Mouse (Mus musculus) embryonic facial prominence, embryonic 10.5 days (tissue): ENCODE measurements around the gene Ldlrad3. TPM values are rescaled to one million over a fixed set of nuclear protein-coding genes. Genes with fewer than 3 reads are reported as not detected.

Source experiments
- DNase-seq: peaks from one replicate; pipeline ENCODE4 v3.0.0-alpha.2; 2017; ENCODE audit warnings: low spot score
- H3K27ac ChIP-seq: fragments of 300-500 bp; sonication (generic); replicated peaks from 2 replicates; pipeline ENCODE4 v1.5.1; 2016; ENCODE audit warnings: mild to moderate bottlenecking
- H3K27me3 ChIP-seq: fragments of 300-500 bp; sonication (generic); replicated peaks from 2 replicates; pipeline ENCODE4 v1.6.1; 2016; ENCODE audit warnings: low read depth, mild to moderate bottlenecking; ENCODE audit not compliant: poor library complexity, severe bottlenecking
- H3K36me3 ChIP-seq: fragments of 300-500 bp; sonication (generic); replicated peaks from 2 replicates; pipeline ENCODE4 v1.6.1; 2016; ENCODE audit warnings: mild to moderate bottlenecking, moderate library complexity
- H3K4me1 ChIP-seq: fragments of 300-500 bp; sonication (generic); 2 replicates; pipeline ENCODE4 v1.6.1; 2016
- H3K4me3 ChIP-seq: fragments of 300-500 bp; sonication (generic); 2 replicates; pipeline ENCODE4 v1.5.1; 2016; ENCODE audit warnings: mild to moderate bottlenecking, moderate library complexity
- H3K9me3 ChIP-seq: fragments of 300-500 bp; sonication (generic); 2 replicates; pipeline ENCODE4 v1.6.1; 2016; ENCODE audit warnings: mild to moderate bottlenecking
- WGBS: fragments of 180-500 bp; shearing (Covaris S2); methylation state at CpG from one replicate; pipeline ENCODE4 v1.1.7; 2016; 5-methylcytosine and 5-hydroxymethylcytosine counted together
- polyA plus RNA-seq: library from polyadenylated mRNA; unstranded; fragments of >200 nt; fragmentation: Nextera tagmentation; extraction: Ambion mirVana; gene quantifications from 2 replicates; pipeline ENCODE4 v1.2.1, GENCODE M21; 2016

The Ldlrad3 gene
- polyA plus RNA-seq, 1 experiment from 2014 or later, result 56.5 TPM

GRCm38 (mm10) chr2:102100490-102100889 is 85.7 kb downstream of the Ldlrad3 start:
- no peaks in the 10 kb centered on the region for H3K27me3 ChIP-seq
- H3K36me3 ChIP-seq, result peaks cover 22% of the 10 kb centered on the region
- peaks cover 7% of the 10 kb centered on the region; the same call in 1 of the 2 replicates for H3K4me1 ChIP-seq
- 68% methylated on average over 4 of the region's 4 CpGs for WGBS
- no peaks in the 10 kb centered on the region for H3K9me3 ChIP-seq
- H3K4me3 ChIP-seq, result no peak overlapping the region
- no peak overlapping the region for H3K27ac ChIP-seq
- DNase-seq, result no peak

- Histone ChIP-seq H3K9me3 (no peaks in the 10 kb centered on the region), H3K36me3 (peaks cover 23% of the 10 kb centered on the region), H3K4me3 (no peak overlapping the region), H3K4me1 (peaks cover 9% of the 10 kb centered on the region), H3K27me3 (no peaks in the 10 kb centered on the region), H3K27ac (no peak overlapping the region)
- no peak for DNase-seq
- WGBS, result 84% methylated on average over 14 of the region's 14 CpGs
Measured at GRCm38 (mm10) chr2:102099702-102100450, 86.3 kb downstream of the Ldlrad3 start.

GRCm38 (mm10) chr2:102099261-102099660 is 86.9 kb downstream of the Ldlrad3 start:
- no peak for DNase-seq
- Histone ChIP-seq H3K27ac (no peak overlapping the region), H3K27me3 (no peaks in the 10 kb centered on the region), H3K36me3 (peaks cover 29% of the 10 kb centered on the region), H3K4me3 (no peak overlapping the region), H3K9me3 (no peaks in the 10 kb centered on the region), H3K4me1 (peaks cover 15% of the 10 kb centered on the region)
- WGBS, result 93% methylated on average over 4 of the region's 4 CpGs

- WGBS, result 64% methylated on average over 11 of the region's 11 CpGs
- Histone ChIP-seq H3K4me1 (peaks cover 20% of the 10 kb centered on the region), H3K4me3 (no peak overlapping the region), H3K27ac (no peak overlapping the region; the same call in 1 of the 2 replicates), H3K36me3 (peaks cover 38% of the 10 kb centered on the region), H3K9me3 (no peaks in the 10 kb centered on the region), H3K27me3 (no peaks in the 10 kb centered on the region)
- no peak for DNase-seq
Measured at GRCm38 (mm10) chr2:102094773-102095172, 91.4 kb downstream of the Ldlrad3 start.

GRCm38 (mm10) chr2:102094281-102094680 is 91.9 kb downstream of the Ldlrad3 start:
- Histone ChIP-seq H3K36me3 (peaks cover 36% of the 10 kb centered on the region), H3K27me3 (no peaks in the 10 kb centered on the region), H3K9me3 (no peaks in the 10 kb centered on the region), H3K27ac (no peak overlapping the region; the same call in 1 of the 2 replicates), H3K4me3 (no peak overlapping the region), H3K4me1 (peaks cover 18% of the 10 kb centered on the region)
- DNase-seq, result peak; percentile 25
- 37% methylated on average over 3 of the region's 3 CpGs for WGBS

- H3K9me3 ChIP-seq, result no peaks in the 10 kb centered on the region
- DNase-seq, result no peak
- 84% methylated on average over 10 of the region's 10 CpGs for WGBS
Measured at GRCm38 (mm10) chr2:102092579-102092978, 93.6 kb downstream of the Ldlrad3 start.

GRCm38 (mm10) chr2:102091516-102092350 is 94.5 kb downstream of the Ldlrad3 start:
- H3K27me3 ChIP-seq, result no peaks in the 10 kb centered on the region
- no peaks in the 10 kb centered on the region for H3K9me3 ChIP-seq
- peak; percentile 74 for DNase-seq
- H3K4me1 ChIP-seq, result peaks cover 18% of the 10 kb centered on the region
- H3K4me3 ChIP-seq, result no peak overlapping the region
- peaks cover 43% of the 10 kb centered on the region for H3K36me3 ChIP-seq
- WGBS, result 65% methylated on average over 8 of the region's 8 CpGs
- no peak overlapping the region for H3K27ac ChIP-seq

More at GRCm38 (mm10) chr2:102092579-102092978, 93.6 kb downstream of the Ldlrad3 start:
- peaks cover 18% of the 10 kb centered on the region for H3K4me1 ChIP-seq
- peaks cover 36% of the 10 kb centered on the region for H3K36me3 ChIP-seq
- no peak overlapping the region for H3K4me3 ChIP-seq
- H3K27me3 ChIP-seq, result no peaks in the 10 kb centered on the region
- no peak overlapping the region for H3K27ac ChIP-seq

- 94% methylated on average over 5 of the region's 5 CpGs for WGBS
- Histone ChIP-seq H3K4me3 (no peak overlapping the region), H3K27ac (no peak overlapping the region), H3K36me3 (peaks cover 31% of the 10 kb centered on the region), H3K27me3 (no peaks in the 10 kb centered on the region), H3K4me1 (0 out of 2 replicates have a peak, but pooled peaks cover 6% of the 10 kb centered on the region), H3K9me3 (peaks cover 5% of the 10 kb centered on the region; the same call in 1 of the 2 replicates)
- DNase-seq, result no peak
Measured at GRCm38 (mm10) chr2:102087787-102088186, 98.4 kb downstream of the Ldlrad3 start.

GRCm38 (mm10) chr2:102086583-102086982 is 99.6 kb downstream of the Ldlrad3 start:
- peaks cover 36% of the 10 kb centered on the region for H3K36me3 ChIP-seq
- DNase-seq, result no peak
- WGBS, result 95% methylated on average over 23 of the region's 23 CpGs
- no peak overlapping the region for H3K27ac ChIP-seq
- H3K27me3 ChIP-seq, result no peaks in the 10 kb centered on the region
- H3K4me1 ChIP-seq, result no peaks in the 10 kb centered on the region
- H3K9me3 ChIP-seq, result peaks cover 7% of the 10 kb centered on the region; the same call in 1 of the 2 replicates
- H3K4me3 ChIP-seq, result no peak overlapping the region

GRCm38 (mm10) chr2:102082782-102083181 is 103.4 kb downstream of the Ldlrad3 start:
- no peak for DNase-seq
- H3K9me3 ChIP-seq, result peaks cover 9% of the 10 kb centered on the region; the same call in 1 of the 2 replicates
- no peaks in the 10 kb centered on the region for H3K27me3 ChIP-seq
- peaks cover 42% of the 10 kb centered on the region for H3K36me3 ChIP-seq
- H3K4me1 ChIP-seq, result no peaks in the 10 kb centered on the region
- H3K27ac ChIP-seq, result no peak overlapping the region
- H3K4me3 ChIP-seq, result no peak overlapping the region

- no peak overlapping the region for H3K4me3 ChIP-seq
- H3K36me3 ChIP-seq, result peaks cover 41% of the 10 kb centered on the region
- peak; percentile 72 for DNase-seq
- 0 out of 2 replicates have a peak, but pooled peaks cover 4% of the 10 kb centered on the region for H3K9me3 ChIP-seq
- H3K27me3 ChIP-seq, result no peaks in the 10 kb centered on the region
- no peaks in the 10 kb centered on the region for H3K4me1 ChIP-seq
- H3K27ac ChIP-seq, result no peak overlapping the region
- WGBS, result 43% methylated on average over 4 of the region's 4 CpGs
Measured at GRCm38 (mm10) chr2:102077554-102077953, 108.6 kb downstream of the Ldlrad3 start.

- no peaks in the 10 kb centered on the region for H3K4me1 ChIP-seq
Measured at GRCm38 (mm10) chr2:102076237-102076636, 109.9 kb downstream of the Ldlrad3 start.

More at GRCm38 (mm10) chr2:102076237-102076636, 109.9 kb downstream of the Ldlrad3 start:
- H3K36me3 ChIP-seq, result peaks cover 37% of the 10 kb centered on the region
- H3K4me3 ChIP-seq, result no peak overlapping the region
- no peak for DNase-seq
- H3K27me3 ChIP-seq, result no peaks in the 10 kb centered on the region
- 97% methylated on average over 6 of the region's 6 CpGs for WGBS
- H3K9me3 ChIP-seq, result no peaks in the 10 kb centered on the region
- H3K27ac ChIP-seq, result no peak overlapping the region
